Mouse (Mus musculus) liver, embryonic 14.5 days (tissue): ENCODE measurements at regions not wholly inside any gene's neighbourhood (a gene's known extent, or its start where the extent isn't known, plus 50 kb on each side); places are given as distances from the start of the nearest gene placed in this dataset.

Source experiments
- ATAC-seq: fragments of 200-750 bp; cut with Nextera tagmentation; 2 replicates; pipeline ENCODE4 v1.8.0; 2017; ENCODE audit warnings: moderate number of reproducible peaks, mild to moderate bottlenecking, moderate library complexity; ENCODE audit not compliant: insufficient read depth
- DNase-seq, 3 experiments: peaks; one replicate each; pipeline ENCODE4 v3.0.0-alpha.2; 2012 to 2013; ENCODE audit warnings: low read depth in 3 of 3, low spot score in 3 of 3
- H3K27ac ChIP-seq: fragments of 300-500 bp; sonication (generic); 2 replicates; pipeline ENCODE4 v1.5.1; 2014; ENCODE audit warnings: moderate library complexity, mild to moderate bottlenecking, control low read depth, inconsistent platforms
- H3K27me3 ChIP-seq: fragments of 300-500 bp; sonication (generic); 2 replicates; pipeline ENCODE4 v1.6.1; 2014; ENCODE audit warnings: mild to moderate bottlenecking, low read length, moderate library complexity; ENCODE audit not compliant: control insufficient read depth, insufficient read depth
- H3K36me3 ChIP-seq: fragments of 300-500 bp; sonication (generic); replicated peaks from 2 replicates; pipeline ENCODE4 v1.6.1; 2014; ENCODE audit warnings: low read depth; ENCODE audit not compliant: control insufficient read depth, insufficient read depth
- H3K4me1 ChIP-seq, 2 experiments: fragments of 200-500 bp in 1 of 2; fragments of 300-500 bp in 1 of 2; sonication (generic) in 1 of 2; replicated peaks; 2 replicates each; pipeline ENCODE4 v1.6.1; 2012 to 2014; ENCODE audit warnings: antibody characterized with exemption in 1 of 2, inconsistent platforms in 1 of 2, low read length in 1 of 2; ENCODE audit not compliant: control insufficient read depth in 2 of 2, insufficient read depth in 2 of 2
- H3K4me2 ChIP-seq: fragments of 300-500 bp; sonication (generic); 2 replicates; pipeline ENCODE4 v1.6.1; 2014; ENCODE audit warnings: low read depth, mild to moderate bottlenecking, control low read depth, moderate library complexity
- H3K4me3 ChIP-seq, 2 experiments: fragments of 200-500 bp in 1 of 2; fragments of 300-500 bp in 1 of 2; sonication (generic) in 1 of 2; 2 replicates each; pipeline ENCODE4 v1.5.1; 2012 to 2014; ENCODE audit warnings: low read depth in 2 of 2, low read length in 2 of 2, mild to moderate bottlenecking in 2 of 2, control low read depth in 1 of 2, inconsistent platforms in 1 of 2, moderate library complexity in 1 of 2; ENCODE audit not compliant: insufficient read depth in 1 of 2
- H3K9ac ChIP-seq: fragments of 300-500 bp; sonication (generic); replicated peaks from 2 replicates; pipeline ENCODE4 v1.6.1; 2014; ENCODE audit warnings: mild to moderate bottlenecking, control low read depth, moderate library complexity
- H3K9me3 ChIP-seq: fragments of 300-500 bp; sonication (generic); 2 replicates; pipeline ENCODE4 v1.6.1; 2016; ENCODE audit warnings: low read length, mixed read lengths; ENCODE audit not compliant: control insufficient read depth
- CTCF ChIP-seq: IDR thresholded peaks from 2 replicates; pipeline ENCODE4 v1.5.1; 2016; ENCODE audit warnings: antibody characterized with exemption, low read depth, control low read depth
- EP300 ChIP-seq: IDR thresholded peaks from 2 replicates; pipeline ENCODE4 v1.6.1; 2016; ENCODE audit warnings: antibody characterized with exemption, low read depth
- WGBS: fragments of 180-500 bp; shearing (Covaris S2); extraction: QIAGEN DNeasy Blood & Tissue Kit; methylation state at CpG from one replicate; pipeline ENCODE4 v1.1.7; 2014; ENCODE audit not compliant: insufficient replicate concordance; 5-methylcytosine and 5-hydroxymethylcytosine counted together

DNA sequence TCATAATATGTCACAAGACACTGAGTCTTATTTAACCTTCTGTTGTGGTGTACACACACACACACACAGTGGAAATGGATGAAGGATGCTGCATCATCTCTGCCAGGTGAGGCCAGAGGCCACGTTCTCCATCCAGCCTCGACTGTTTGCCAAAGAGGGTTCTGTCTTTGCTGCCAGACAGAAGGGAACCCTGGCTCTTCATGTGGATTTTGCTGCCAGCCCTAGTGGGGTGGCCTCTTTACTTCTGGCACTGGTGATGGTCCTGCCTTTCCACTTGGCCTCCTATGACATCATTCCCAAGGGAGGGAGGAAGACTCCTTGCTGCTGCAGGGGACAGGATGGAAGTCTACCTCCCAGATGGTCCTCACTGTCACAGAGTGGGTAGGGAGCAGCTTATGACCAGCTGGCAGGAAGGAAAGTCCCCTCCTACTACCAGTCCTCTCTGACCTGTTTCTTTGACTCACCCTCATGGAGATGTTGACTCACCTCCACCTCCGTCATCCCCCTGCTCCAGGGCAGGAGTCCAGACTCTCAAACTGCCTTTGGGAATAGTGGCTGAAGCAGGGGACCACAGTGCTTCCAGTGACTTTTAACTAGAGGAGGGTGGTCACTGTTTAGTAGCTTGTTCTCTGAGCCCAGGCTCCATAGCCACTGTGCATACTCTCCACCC lies 122.4 kb upstream of the Mpp6 start:
- no peak overlapping the region for H3K4me2 ChIP-seq
- 58% methylated on average over 3 of the region's 3 CpGs for WGBS
- TF ChIP-seq EP300 (no peak), CTCF (no peak)
- no peak overlapping the region for H3K4me3 ChIP-seq
- no peak for ATAC-seq
- H3K9me3 ChIP-seq, result no peaks in the 10 kb centered on the region
- no peaks in the 10 kb centered on the region for H3K36me3 ChIP-seq
- H3K27ac ChIP-seq, result no peak overlapping the region
- H3K9ac ChIP-seq, result no peak overlapping the region
- no peak for DNase-seq
- no peaks in the 10 kb centered on the region for H3K27me3 ChIP-seq
- H3K4me1 ChIP-seq, result 0 out of 4 replicates have a peak, but pooled peaks cover 0 to 3% of the 10 kb centered on the region in 2 experiments

DNA sequence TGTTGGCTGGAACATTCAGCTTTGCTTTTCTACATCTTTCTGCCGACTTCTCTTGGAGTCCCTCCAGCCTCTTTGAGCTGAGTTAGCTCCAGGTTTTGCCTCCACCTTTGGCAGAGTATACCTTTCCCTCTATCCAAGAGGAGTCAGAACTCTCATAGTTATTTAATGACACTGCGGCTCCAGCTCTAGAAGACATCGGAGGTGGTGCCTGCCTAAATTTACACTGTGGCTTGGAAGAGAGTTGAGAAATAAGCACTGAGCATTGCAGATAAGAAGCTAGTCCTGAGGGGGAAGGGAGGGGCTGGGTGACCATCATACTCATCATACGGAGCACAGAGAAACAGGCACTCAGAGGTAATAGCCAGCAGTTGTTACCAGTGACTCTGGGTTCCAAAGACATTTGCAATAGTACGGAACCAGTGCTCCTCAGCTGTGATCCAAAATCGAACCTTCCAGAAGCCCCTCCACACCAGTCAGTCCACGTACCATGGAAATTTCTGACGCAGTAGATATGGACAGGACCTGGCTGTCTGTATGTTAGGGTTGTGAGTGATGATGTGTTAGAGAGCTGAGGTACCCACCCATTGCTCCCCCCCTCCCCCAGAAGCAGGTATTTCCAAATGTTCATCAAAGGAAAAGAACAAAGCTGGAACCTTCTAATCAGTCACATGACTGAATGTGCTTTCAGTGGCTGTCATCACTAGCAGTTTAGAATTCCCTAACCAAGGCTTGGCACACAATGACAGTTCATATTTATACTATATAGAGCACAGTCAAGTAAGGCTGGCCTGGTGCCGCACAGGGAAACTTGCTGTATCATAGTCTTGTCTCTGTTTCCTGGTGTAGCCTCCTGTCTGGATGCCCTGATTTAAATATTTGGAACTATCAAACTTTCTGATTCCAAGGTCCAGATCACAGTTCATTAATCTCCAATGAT lies 120.2 kb upstream of the Mpp6 start:
- TF ChIP-seq EP300, result no peak
- TF ChIP-seq CTCF, result no peak
- Histone ChIP-seq H3K9ac (no peak overlapping the region), H3K4me3 (no peak overlapping the region), H3K36me3 (no peaks in the 10 kb centered on the region), H3K9me3 (no peaks in the 10 kb centered on the region), H3K4me1 (0 out of 4 replicates have a peak, but pooled peaks cover 0 to 3% of the 10 kb centered on the region in 2 experiments), H3K27me3 (no peaks in the 10 kb centered on the region), H3K27ac (no peak overlapping the region), H3K4me2 (no peak overlapping the region)
- no peak for DNase-seq
- WGBS, result 35% methylated on average over 9 of the region's 9 CpGs
- ATAC-seq, result no peak

DNA sequence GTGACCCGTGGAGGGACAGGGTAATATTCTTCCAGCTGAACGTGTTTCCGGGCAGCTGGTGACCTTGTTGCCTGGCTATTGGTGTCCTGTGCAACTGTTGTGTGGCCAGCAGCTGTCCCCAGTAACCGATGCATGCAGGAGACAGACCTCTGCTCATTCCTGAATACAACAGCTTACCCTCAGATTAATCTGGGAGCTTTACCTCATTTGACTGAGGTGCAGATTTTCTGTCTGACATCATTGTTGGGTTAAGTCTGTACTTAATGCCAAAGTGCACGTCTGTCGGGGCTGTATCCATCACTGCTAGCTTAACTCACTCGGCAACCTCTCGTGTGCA lies 119.6 kb upstream of the Mpp6 start:
- Histone ChIP-seq H3K36me3 (no peaks in the 10 kb centered on the region), H3K9ac (no peak overlapping the region), H3K4me1 (0 out of 4 replicates have a peak, but pooled peaks cover 0 to 3% of the 10 kb centered on the region in 2 experiments), H3K4me3 (no peak overlapping the region), H3K27me3 (no peaks in the 10 kb centered on the region), H3K4me2 (no peak overlapping the region), H3K9me3 (no peaks in the 10 kb centered on the region), H3K27ac (no peak overlapping the region)
- no peak for DNase-seq
- TF ChIP-seq EP300, result no peak
- TF ChIP-seq CTCF, result no peak
- no peak for ATAC-seq
- 61% methylated on average over 8 of the region's 8 CpGs for WGBS

DNA sequence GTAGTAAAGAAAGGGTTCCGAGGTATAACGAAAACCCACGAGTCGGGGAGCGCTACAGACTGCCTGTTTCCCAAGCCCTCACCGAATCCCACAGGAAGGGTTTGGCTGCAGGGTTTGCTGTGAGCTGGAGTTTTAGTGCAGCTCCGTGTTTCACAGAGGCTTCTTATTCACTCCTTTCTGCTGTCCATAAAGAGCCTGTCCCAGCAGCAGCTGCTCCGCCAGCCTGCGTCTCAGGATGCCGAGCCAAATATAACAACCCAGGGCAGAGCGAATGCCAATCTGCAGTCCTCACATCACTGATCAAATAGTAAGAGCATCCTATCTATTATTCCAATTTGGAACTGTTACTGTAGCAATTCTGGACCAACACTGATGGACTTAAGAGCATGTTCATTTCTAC lies 110.7 kb upstream of the Mpp6 start:
- Histone ChIP-seq H3K36me3 (no peaks in the 10 kb centered on the region), H3K9me3 (no peaks in the 10 kb centered on the region), H3K4me3 (no peak overlapping the region), H3K9ac (no peak overlapping the region), H3K27ac (no peak overlapping the region), H3K4me1 (no peaks in the 10 kb centered on the region), H3K4me2 (no peak overlapping the region), H3K27me3 (no peaks in the 10 kb centered on the region)
- ATAC-seq (no peak), DNase-seq (no peak)
- WGBS, result 77% methylated on average over 11 of the region's 11 CpGs
- TF ChIP-seq CTCF, result no peak
- no peak for TF ChIP-seq EP300

DNA sequence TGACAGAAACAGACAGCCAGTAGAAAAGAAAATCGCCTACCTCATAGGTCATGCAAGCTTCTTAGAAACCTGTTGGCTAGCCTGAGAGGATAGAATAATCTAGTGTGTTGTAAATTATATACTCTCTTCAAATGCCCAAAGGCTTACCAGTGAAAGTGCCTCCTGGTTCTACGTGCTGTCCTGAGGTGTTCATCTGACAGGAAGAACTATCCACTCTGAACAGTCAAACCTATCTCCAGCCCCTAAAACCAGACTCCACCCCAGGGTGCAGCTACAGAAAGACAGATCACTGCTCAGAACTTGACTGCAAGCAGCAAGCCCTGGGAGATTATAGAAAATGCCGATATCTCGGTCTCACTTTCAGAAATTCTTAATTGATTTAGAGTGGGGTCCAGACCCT lies 102.0 kb upstream of the Mpp6 start:
- 42% methylated on average over 4 of the region's 4 CpGs for WGBS
- H3K9ac ChIP-seq, result no peak overlapping the region
- TF ChIP-seq EP300, result no peak
- TF ChIP-seq CTCF, result no peak
- no peak for ATAC-seq
- H3K9me3 ChIP-seq, result no peaks in the 10 kb centered on the region
- H3K27ac ChIP-seq, result no peak overlapping the region
- no peak overlapping the region for H3K4me2 ChIP-seq
- DNase-seq, result no peak
- no peaks in the 10 kb centered on the region for H3K36me3 ChIP-seq
- H3K4me1 ChIP-seq, result peaks cover 0 to 14% of the 10 kb centered on the region in 2 experiments; a peak in 2 of 4 replicates
- H3K27me3 ChIP-seq, result no peaks in the 10 kb centered on the region
- H3K4me3 ChIP-seq, result no peak overlapping the region
